Mouse (Mus musculus): Measurements from ENCODE around the gene Pced1a.

Gene Pced1a

DNA sequence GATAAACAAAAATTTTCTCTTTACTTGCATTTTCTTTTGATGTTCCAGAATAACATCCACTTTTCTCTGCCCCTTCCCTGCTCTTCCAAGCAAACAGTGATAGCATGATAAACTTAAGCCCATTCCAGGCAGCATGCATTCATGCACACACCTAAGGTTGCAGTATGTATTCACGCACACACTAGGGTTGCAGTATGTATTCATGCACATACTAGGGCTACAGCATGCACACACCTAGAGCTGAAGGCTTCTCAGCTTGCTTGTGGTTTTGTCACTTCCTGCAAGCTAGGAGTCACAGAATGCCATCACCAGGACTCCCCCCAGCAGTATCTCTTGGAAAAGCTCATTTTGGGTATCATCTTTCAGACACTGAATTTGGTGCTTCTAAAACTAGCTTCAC, 12.3 kb upstream of the Pced1a start:
- DNase-seq (ENCODE audit: low spot score in 2 of 2), result no peak

DNA sequence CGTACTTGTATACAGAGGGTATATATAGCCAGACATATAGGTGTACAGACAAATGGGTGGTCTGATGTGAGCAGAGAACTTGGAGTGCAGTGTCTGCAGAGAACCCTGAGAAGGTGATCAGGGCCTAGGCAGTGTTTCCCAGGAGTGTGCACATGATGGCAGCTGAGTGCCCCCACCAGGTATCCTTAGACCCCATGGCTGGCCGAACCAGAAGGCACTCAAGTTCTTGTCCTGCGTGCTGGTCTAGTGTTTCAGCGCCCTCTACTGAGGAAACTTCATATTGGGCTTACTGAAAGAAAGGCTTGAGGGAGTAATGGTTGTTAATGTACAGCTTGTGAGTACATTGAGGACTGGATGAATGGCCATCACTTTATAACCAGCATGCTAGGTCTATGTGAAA, 8.7 kb upstream of the Pced1a start:
- no peak for DNase-seq (ENCODE audit: low spot score in 2 of 2)

DNA sequence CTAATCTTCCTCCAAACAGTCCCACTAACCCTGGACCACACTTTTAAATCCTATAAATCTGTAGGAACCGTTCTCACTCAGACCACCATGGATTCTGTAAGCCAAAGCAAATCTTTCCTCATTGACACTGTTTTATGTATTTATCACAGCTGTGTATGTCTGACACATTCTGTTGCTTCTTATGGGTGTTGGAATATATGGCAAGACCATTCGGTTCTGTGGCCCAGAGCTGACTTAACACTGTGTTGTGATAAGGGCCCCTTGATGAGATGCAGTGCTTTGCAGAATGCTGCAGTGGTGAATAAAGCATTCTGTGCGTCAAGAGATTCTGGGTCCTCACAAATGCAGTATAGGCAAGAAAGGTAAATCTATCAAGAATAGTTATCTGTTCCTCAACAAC, 7.7 kb upstream of the Pced1a start:
- DNase-seq (ENCODE audit: low spot score in 2 of 2), result no peak

DNA sequence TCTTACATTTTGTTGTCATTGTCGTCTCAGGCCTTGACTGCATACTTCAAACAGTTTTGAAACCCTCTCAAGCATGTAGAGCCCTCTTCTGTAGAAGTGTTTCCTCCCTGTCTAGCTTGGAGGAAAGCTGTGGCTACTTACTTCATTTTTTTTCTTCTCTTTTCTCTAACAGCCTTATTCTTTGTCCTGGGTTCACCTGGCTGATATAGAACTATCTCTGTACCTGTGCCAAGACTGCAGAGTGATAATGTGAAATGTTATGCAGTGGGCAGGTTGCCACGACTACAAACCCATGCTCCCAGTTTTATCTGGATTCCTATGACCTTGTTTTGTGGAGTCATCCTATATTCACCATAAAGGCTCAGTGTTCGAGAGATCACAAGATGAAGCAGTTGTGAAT, 6.0 kb upstream of the Pced1a start:
- DNase-seq (ENCODE audit: low spot score in 2 of 2), result no peak

DNA sequence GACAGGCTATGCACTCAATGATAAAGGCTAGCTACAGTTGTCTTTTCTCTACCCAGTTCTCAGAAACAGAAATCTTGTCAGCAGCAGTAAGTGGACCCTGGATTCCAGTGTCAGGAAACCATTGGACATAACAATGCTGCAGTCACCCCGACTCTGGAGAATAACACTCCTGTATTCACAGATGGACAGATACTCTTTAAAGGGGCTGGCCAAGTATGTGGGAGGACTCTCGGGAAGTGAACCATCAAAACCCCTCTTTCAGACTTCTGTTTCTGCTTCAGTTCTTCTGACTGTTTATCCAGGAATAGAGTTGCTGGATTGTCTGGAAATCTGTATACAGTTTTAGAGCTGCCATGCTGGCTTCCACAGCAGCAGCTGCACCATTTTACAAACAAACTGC, 5.3 kb upstream of the Pced1a start:
- no peak for DNase-seq (ENCODE audit: low spot score in 2 of 2)

DNA sequence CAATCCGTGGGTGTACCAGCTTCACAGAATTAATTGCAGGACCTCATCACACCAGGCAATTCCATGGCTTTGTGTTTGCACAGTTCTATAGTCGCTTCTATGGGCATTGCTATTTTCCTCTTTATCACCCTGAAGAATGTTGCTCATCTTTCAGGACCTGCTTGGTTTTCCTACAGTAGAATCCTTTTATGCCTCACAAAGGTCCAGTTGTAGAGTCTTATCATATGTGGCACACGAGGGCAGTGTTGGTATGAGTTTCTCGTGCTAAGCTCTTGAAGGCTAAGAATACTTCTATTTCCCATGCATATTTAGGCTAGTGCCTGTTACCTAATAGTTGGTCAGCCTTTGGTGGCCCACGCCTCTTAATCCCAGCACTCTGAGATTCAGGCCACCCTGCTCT, 611 bp upstream of the Pced1a start:
- no peak for DNase-seq (ENCODE audit: low spot score in 2 of 2)

DNA sequence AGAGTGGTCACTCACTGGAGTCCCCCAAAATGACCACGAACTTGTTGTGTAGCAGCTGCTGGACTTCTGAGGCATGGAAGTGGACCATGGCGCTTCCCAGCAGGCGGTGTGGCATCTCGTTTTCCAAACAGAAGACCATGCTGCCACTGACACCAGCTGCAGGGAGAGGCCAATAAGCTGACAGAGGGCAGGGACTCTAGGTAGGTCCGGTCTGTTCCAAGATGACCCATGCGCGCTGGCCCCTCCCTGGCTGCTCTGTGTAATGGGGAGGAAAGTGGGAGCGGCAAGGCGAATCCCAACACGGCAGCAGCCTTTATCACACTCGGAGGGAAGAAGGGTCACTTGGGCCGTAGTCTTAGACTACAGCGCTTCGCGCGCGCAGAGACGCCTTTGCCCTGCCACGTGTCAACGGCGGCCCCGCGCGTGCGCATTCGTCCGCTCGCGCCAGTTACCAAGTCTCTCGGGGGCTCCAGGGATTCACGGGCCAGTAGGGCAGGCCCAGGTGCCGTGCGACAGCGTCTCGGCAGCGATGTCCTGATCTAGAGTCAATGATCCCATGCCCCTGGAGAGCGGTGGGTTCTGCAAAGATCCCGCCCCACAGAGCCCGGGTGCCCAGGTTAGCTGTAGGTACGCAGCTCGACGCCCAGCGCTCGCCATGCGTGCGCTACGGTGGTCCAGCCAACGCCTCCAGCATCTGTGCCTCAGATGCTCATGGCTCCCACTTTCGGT, 940 bp downstream of the Pced1a start:
- DNase-seq (ENCODE audit: low spot score in 2 of 2), result peak in 1 of 2 experiments; percentile 69

DNA sequence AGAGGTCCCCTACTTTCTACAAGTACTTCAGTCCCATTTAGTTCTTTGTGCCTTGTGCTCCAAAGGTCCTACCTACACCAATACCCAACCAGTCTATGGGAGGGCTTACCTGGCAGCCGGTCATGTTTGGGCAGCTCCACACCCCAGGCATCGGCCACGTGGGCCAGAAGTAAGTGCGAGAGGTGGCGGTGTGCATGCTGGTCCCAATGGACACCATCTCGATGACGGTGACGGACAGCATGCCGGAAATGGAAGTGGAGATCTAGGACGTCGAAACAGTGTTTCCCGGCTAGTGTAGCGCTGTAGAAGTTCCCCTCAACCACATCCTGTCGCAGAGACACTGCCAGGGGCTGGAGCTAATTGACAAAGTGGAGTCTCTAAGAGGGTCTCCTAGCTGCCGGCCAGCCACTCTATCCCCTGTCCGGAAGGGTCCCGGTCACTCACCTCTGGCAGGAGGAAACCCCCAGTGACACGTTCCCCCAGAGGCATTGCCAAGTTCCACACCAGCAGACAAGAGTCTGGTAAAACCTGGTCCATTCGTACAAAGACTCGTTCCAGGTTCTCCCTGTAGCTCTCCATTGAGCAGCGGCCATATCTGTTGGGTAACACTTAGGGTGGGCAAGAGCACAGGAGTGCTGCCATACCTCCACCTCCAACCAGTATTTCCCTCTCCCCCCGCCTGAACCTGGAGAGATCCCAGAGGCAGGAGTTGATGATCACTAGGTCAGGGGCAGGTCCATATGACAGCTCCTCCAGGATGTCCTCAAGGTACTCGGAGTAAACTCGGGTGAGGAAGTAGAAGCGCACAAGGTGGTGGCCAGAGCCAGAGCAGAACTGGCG, 2.5 kb downstream of the Pced1a start:
- DNase-seq (ENCODE audit: low spot score in 2 of 2), result no peak

DNA sequence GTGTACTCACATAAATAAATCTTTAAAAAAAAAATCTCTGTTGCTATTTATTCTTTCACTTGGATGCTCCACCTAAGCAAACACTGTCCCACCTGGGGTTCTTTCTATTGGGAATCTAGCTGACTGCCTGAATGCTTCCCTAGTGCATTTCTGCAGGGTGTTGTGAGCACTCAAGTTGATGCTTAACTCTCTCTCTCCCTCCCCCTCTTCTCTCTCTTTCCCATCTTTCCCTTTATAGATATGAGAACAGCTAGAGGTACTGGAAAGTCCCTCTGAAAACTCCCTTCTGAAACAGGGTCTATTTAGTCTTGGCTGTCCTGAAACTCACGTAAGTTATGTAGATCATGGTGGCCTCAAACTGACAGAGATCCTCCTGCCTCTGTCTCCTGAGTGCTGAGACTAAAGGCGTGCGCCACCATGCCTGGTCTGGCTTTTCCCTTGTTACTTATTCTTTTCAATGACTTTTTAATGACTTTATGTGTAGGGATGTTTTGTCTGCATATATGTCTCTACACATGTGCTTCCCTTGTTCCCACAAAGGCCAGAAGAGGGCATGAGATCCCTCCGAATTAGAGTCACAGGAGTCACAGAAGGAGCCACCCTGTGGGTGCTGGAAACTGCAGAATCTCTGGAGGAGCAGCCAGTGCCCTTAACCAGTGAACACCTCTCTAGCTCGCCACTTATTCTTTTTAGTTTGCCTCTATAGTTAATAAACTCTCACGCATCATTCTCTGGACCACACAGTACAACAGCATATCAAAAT, 10.2 kb downstream of the Pced1a start:
- DNase-seq (ENCODE audit: low spot score in 2 of 2), result no peak

DNA sequence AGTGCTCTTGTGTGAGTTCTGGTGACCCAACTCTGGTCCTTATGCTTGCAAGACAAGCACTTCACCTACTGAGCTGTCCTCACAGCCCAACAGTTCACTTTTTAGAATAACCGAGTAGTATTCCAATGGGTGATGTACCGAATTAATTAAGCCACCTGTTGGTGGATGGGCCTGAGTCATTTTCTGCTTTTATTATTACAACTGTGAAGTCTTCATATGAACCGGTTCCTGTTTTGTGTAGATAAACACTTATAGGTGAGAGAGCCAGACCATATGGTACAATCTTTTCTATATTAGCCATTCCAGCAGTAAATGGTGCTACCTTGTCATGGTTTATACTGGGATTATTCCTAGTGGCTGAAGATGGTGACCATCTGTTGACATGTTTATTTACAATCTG, 11.7 kb downstream of the Pced1a start:
- DNase-seq (ENCODE audit: low spot score in 2 of 2), result no peak

DNA sequence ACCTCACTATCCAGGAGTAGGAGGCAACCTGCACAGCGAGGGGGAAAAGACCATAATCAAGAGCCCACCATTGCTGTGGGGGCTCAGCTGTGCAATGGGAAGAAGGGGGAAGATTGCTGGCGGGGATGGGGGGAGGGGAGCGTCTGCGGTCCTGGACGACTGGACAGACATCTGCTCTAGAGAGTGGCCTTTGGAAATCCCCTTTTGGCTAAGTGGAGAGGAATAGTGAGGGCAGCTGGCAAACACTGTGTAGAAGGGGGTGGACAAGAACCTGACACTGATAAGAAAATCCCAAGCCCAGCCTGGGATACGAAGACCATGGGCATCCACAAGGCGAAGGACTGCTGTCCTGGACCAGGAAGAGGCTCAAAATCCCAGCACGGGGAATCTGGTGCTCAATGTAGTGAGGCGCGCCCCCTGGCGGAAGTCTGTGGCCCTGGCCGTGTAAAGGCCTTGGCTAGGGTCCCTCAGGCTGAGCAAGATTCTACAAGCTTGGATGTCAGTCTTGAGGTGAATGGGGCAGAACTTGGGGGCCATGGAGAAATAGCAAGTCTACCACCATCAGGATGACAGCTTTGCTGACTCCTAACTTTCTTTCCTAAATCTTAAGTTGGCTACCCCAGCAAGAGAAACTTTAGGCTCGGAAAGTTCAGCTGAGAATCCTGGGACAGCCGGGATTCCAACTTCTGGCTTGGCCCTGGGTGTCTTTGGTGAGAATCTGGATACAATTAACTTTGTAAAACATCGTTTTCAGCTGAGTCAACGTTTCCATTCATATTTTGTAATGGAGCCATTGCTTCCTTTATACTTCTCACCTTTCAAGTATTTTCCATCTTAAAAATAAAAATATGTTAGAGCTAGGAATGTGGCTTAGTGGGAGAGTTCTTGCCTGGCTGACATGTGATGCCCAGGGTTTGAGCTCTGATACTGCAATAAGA, 12.7 kb downstream of the Pced1a start:
- peak; percentile 67 to 81 for DNase-seq (ENCODE audit: low spot score in 2 of 2)

DNA sequence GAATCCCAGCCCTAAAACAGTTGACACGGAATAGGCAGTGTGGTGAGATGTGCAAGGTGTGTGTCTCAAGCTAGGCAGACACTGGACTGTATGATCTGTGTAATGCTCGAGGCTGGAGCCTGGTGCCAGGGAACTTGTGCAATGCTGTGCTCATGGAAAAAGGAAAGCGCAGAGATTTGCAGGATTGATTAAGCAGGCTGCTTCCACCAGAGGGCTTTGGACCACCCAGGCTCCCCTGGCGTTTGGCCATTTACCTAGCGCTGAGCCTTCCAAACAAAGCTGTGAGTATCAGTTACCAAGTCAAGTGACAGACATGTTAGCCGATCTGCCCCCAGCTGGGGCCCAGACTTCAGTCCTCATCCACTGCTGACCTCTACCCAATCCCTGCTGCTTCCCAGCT, 16.3 kb downstream of the Pced1a start:
- no peak for DNase-seq (ENCODE audit: low spot score in 2 of 2)

DNA sequence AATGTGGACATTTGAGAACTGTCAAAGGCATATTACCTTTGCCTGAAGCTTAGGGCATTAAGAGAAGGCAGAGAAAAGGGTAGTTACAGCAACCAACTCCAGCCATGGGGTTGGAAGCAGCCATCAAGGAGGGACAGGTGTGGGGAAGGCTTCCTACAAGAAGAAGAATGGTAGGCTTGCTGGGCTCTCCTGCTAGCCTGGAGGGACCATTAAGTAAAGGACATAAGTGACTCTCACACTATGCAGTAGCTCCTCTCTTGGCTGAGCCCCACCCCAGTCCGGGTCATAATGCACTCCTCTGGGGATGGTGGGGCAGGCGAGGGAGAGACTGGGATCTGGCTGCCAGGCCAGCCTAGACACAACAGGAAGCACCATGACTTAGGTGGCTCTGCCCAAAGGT, 18.3 kb downstream of the Pced1a start, which contains the start of gene Tmem239:
Gene Tmem239, plus strand, starts transcription at position 301 of the 400 bp plus-strand sequence.
- no peak for DNase-seq (ENCODE audit: low spot score in 2 of 2)

DNA sequence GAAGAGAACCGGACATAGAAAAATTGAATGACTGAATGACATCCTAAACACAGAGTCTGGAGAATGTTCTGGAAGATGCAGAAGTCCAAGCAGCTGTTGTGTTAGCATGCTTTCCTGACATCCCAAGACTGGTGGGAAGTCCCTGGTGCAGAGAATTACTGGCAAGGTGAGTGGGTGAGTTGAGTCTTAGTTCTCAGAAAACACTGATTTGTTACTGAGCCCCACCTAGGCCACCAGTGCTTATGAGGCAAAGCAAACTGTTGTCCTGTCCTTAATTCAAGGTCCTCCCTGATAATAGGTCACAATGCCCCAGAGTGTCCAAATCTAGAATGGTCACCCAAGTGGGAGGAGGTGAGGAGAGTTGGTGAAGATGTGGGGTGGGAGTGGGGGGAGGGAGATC, 19.6 kb downstream of the Pced1a start, which contains the start of the genes Gm28372 and 1700020A23Rik:
Gene Gm28372, plus strand, starts transcription at position 301 of the 400 bp plus-strand sequence.
Gene 1700020A23Rik, plus strand, starts transcription at position 321 of the 400 bp plus-strand sequence.
- DNase-seq (ENCODE audit: low spot score in 2 of 2), result no peak

DNA sequence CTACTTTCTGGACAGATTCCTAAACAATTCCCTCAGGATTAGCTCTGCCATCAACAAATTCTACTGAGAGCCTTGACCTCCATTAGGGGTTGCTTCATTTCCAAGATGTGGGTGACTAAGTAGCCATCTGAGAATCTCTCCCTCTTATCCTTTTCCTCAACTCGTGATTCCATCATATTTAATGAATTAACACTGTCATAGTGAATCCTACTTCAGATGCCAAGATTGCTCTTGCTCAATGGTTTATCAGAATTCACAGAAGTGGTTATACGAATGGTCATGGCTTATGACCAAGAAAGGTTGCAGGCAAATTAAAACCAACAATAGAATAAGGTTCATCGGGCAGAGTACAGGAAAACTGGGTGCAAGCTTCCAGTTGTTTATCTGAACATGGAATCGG, 22.6 kb downstream of the Pced1a start:
- DNase-seq (ENCODE audit: low spot score in 2 of 2), result no peak

DNA sequence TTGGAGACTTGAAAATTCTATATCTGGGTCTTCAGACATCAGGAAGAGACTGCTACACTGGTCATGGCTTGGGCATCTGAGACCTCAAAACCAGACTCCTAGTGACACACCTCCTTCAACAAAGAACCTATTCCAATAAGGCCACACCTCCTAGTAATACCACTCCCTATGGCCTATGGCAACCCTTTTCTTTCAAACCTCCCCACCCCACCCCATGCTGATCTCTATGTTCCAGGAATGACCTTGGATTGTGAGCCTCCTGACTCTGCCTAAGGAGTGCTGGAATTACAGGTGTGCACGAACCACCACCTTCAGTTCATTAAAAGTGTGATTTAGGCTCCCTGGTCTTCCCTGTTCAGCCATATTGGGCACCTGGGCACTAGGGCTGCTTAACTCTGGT, 24.5 kb downstream of the Pced1a start:
- no peak for DNase-seq (ENCODE audit: low spot score in 2 of 2)

DNA sequence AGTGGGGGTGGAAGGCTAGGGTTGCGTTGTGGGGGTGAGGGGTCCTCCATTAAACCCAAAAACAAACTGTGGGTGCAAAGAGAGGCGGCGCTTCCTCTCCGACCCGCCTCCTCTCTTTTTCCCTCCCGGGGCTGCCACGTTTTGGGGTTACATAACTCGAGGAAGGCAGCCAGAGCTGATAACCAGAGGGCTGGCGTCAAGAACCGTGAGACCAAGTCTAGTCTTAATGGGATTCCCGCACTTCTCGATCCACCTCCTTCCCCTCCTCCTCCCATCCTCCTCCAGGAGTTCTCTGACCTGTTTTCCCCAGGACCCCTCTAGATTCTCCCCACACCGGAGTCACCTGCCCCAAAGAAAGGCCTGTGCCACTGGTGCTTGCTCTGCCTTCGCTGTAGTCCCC, 26.4 kb downstream of the Pced1a start:
- DNase-seq (ENCODE audit: low spot score in 2 of 2), result peak; percentile 35 to 67

DNA sequence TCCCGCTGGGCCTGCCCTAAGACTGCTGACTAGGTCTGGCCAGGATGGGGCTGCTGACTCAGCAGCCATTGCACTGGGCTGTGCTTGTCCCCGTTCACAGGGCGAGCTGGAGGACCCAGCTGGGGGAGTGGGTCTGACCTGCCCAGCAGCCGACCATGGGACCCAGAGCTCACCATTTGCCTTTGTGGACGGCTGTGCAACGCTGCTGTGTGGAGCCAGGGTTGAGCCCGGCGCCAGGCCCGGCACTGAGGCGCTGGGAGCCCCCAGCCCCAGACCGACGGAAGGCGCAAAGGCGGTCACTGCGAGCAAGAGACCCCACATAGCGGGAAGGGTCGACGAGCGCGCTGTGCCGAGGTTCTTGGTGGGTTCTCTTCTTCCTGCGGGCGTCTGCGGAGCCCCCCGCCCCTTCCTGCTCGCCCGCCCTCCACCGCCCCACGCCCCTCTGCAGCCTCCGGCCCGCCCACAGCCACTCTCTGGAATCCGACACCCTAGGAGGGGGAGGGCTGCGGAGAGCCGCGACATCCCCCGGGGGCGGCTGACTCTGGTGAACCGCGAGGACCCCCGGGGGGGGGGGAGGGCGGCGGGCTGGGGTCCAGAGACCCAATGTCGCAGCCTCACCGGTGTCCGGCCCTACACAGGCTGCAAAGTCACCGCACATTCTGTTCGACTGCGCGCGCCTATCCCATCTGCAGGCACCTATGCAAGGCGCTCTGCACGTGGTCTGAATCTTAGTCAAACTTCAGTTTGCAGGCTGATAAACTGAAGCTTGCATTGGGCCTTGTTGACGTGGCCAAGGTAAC, 27.1 kb downstream of the Pced1a start, which contains the start of gene Cpxm1:
Gene Cpxm1, minus strand, starts transcription at position 389 of the 800 bp plus-strand sequence.
- DNase-seq (ENCODE audit: low spot score in 2 of 2), result peak in 1 of 2 experiments; percentile 13

DNA sequence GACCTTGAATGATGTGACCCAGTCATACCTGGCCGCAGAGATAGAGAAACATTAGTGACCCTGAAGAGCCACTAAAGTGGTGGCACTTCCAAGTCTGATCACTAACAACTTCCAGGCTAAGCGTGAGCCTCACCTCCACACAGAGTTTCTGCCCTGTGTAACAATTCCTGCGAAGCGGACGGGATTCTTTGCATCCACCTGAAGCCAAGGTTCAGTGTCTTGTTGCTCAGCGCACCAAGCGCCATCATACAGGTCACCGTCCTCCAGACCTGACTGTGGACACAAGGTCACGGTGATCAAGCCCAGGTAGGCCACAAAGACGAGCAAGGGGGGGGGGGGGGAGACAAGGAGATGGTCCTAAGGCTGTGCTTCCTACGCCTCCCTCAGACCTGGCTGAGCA, 28.8 kb downstream of the Pced1a start:
- DNase-seq (ENCODE audit: low spot score in 2 of 2), result no peak

DNA sequence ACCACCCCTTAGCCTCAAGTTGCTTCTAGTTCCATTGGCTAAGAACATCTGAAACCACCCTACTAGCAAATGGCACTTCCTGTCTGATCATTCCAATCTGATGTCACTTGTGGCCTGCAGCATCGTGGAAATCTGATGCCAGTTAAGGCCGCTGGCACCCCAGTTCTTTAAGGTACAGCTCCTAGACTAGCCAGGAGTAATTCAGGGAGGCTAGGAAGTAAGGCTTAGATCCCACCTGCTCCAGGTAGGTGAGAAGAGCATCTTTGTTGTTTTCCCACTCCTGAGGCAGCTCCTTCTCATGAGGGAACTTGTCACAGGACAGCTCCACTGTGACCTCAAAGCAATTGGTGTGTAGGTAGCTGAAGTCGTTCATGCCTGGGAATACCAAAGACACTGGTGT, 31.7 kb downstream of the Pced1a start:
- DNase-seq (ENCODE audit: low spot score in 2 of 2), result no peak

Measured in urinary bladder, postnatal 36 days (tissue).